Mouse (Mus musculus): Measurements from ENCODE around the gene Olfr1393.

DNA sequence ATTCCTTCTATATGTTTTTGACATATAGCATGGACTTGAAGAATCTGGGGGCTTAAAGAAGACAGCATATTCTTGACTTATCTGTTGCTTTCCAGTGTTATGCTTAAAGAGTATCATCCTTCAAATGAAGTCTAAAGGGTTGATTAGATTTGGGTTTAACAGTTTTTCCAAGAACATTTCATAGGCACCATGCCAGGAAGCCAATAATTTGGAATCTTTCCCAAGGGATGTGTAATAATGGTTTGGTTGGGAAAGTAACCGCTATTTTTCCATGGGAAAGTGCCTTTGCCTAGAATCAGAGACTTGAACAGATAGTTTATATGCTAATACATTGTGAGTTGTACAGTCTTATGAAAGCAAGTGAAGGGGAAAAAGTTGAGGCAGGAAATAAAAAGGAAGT is 41.2 kb upstream of the Olfr1393 start:
- TF ChIP-seq POLR2A (IDR thresholded peaks at IDR 0.05; ENCODE audit: borderline replicate concordance, control insufficient read depth, low read depth, low read length) (no peak), CTCF (IDR thresholded peaks at IDR 0.05; ENCODE audit: control insufficient read depth, insufficient read depth, low read length) (no peak)

Measured in bone marrow, adult 2 months (tissue).